Mouse (Mus musculus) T-cell, adult 2 months (primary cell): ENCODE data around the gene Wbp1l.

Source experiments
- DNase-seq: peaks from one replicate; pipeline ENCODE4 v3.0.0; 2022; ENCODE audit warnings: low spot score

The Wbp1l gene

GRCm38 (mm10) chr19:46629807-46630206, 30.9 kb downstream of the Wbp1l start:
- no peak for DNase-seq

DNA sequence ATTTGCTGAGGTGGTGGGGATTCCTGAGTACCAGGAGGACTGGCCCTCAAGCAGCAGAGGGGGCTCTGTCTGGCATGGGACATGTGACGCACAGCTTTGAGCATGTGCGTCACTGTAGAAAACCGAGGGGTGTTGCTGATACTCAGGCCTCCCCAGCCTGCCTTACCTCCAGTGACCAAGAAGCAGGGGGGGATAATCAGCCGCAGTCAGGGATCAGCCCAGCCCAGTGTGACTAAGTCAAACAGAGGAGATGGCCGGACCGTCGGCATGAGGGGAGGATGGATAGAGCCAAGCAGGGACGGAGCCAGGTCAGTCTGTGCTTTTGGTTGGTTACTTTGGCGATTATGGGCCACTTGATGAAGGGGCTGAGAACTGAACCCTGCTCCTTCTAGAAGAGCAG, 32.8 kb downstream of the Wbp1l start:
- DNase-seq, result no peak

GRCm38 (mm10) chr19:46635766-46636165, 36.9 kb downstream of the Wbp1l start:
- no peak for DNase-seq

DNA sequence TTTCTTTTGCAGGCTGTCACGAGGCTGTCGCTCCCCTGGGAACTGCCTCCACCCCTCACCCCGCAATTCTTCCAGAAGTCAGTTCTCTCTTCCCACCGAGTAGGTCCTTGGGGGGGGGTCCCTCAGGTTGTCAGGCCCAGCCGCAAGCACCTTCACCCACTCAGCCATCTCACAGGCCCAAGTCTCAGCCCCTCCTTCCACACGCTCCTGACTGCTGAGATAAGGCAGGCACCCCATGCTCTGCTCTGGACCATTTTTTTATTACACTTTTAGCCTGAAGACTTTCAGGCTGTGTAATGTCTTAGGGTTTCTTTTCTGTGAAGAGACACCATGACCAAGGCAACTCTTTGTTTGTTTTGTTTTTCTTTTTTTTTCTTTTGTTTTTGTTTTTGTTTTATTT, 38.7 kb downstream of the Wbp1l start:
- DNase-seq, result no peak

DNA sequence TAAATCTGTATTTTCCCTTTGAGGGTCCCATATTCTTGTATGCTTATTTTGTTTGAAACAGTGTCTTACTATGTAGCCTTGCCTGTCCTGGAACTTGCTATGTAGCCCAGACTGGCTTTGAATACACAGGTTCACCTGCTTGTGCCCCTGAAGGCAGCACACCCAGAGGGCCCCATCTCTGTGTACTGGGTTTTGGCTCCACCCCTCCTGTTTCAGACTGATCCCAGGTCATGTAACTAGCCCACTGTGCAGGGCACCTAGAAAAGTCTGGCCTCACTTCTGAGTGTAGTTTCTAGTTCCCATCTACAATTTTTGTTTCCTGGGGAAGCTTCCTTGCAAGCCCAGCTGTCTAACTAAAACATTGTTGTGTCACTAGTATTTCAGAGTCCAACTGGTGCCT, 40.2 kb downstream of the Wbp1l start:
- no peak for DNase-seq

DNA sequence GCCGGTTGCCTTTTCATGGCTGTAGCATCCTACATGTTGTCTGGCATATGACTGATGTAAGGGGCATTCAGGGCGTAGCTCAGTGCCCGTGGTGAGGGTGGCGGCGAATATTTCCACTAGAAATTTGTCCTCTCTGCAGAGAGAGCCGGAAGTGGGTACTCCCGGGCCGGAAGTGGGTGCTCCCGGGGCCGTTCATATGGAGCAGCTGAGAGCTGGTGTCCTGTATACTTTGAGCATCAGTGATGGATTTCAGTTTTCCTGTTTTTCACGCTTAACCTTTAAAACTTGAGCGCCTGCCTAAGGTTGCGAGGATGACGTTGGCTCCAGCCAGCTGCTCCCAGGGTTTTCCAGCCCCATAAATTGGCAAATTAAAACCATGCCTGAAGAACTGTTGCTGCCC, 40.6 kb downstream of the Wbp1l start:
- DNase-seq, result no peak

GRCm38 (mm10) chr19:46640780-46641179, 41.9 kb downstream of the Wbp1l start:
- DNase-seq, result no peak

GRCm38 (mm10) chr19:46641420-46642085, 42.7 kb downstream of the Wbp1l start:
- DNase-seq, result peak; percentile 28

DNA sequence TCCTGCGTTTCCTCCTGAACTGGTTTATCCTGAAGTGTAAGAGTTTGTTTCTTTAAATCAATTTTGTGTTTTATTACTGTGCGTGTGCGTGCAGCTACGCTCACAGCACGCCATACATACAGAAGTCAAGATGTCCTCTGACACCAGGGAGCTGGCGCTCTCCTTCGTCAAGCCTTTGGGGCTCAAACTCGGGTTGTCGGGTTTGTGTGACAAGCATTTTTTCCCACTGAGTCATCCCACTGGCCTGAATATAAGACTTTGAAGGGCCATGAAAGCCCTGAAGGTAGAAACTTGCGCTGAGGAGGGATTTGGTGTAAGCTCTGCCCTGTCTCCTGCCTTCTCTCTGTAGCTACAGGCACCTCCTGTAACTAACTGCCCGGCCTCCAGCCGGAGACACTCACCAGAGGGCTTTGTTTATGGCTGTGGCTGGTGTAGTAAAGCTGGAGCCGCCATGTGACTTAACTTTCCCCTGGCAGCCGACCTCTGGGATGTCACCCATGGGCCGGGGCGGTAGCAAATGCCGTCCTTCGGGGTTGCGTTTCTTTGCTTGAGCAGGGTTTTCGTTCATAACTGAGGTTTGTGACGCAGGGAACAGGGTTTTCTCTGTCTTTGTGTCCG, 43.4 kb downstream of the Wbp1l start:
- DNase-seq, result no peak

DNA sequence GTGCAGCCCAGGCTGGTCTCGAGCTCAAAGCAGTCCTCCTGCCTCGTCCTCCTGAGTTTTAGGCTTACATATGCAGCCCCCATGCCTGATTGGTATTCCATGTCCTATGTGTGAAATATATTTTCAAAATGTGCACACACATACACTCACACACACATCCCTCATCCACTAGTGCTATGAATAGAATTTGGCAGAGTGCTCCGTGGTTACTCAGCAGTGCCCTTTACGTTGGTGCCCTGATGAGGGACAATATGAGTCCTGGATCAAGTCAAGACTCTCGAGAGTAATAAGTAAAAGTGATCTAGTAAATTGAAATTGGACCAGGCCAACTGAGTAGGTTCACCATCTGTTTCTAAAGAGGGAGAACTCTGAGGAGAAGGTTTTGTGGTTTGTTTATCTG, 44.4 kb downstream of the Wbp1l start:
- no peak for DNase-seq

GRCm38 (mm10) chr19:46644343-46644792, 45.5 kb downstream of the Wbp1l start:
- no peak for DNase-seq

DNA sequence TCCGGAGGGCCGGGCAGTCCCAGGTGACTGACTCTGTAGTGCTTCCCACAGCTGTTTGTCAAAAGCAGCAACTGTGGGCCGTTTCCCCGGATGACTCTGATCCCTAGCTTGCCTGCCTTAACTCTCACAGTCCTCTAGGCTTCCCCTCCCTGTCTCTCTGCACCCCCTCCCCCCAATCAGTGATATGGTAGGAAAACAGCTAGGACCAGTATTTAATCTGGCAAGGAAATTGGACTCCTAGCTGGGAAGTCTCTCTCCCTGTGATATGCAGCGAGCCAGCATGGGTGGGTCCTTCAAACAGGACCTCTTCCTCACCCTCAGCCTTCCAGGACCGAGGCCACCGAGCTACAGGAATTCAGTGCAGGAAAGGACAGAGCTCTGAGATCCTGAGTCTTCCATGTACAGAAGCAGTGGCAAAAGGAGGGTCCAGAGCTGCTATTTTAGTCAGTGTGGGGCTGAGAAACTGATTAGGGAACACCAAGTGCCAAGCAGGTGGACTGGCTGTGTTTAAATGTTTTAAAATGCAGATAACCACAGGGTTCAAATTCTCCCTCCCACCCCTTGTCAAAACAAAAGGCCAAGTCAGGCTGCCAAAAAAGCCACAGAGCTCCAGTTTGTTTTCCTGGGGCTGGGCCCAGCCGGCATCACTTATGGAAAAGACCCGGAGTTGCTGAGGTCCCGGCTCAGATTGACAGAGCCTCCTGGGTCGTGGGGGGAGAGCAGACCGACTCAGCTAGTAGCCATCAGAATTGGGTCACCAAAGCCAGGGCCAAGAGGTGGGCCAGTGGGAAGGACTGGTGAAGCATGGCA, 46.1 kb downstream of the Wbp1l start:
- no peak for DNase-seq

GRCm38 (mm10) chr19:46646041-46646481, 47.2 kb downstream of the Wbp1l start:
- DNase-seq, result no peak

DNA sequence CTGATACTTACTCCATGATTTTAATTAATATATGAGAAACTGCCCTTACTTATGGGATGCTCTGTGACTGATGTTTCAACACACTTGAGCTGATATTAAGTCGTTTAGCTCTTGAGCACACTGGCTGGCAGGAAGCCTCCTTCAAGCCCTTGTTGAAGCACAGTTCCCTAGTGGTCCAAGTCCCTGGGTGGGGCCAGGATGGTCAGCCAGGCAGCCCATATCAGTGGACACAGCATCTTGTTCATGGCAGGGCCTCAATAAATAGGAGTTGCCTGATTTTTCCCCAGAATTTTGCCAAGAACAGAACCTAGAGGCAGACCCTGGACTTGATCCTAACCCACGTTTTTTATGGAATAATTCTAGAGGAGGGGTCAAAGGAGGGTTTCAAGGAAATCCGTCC, 48.4 kb downstream of the Wbp1l start:
- DNase-seq, result no peak

- DNase-seq, result no peak
These were observed 49.0 kb downstream of the Wbp1l start for GRCm38 (mm10) chr19:46647850-46648249.

- no peak for DNase-seq
These were observed 49.7 kb downstream of the Wbp1l start for GRCm38 (mm10) chr19:46648565-46648964.

- DNase-seq, result no peak
These were observed 54.3 kb downstream of the Wbp1l start for GRCm38 (mm10) chr19:46653188-46653587.

DNA sequence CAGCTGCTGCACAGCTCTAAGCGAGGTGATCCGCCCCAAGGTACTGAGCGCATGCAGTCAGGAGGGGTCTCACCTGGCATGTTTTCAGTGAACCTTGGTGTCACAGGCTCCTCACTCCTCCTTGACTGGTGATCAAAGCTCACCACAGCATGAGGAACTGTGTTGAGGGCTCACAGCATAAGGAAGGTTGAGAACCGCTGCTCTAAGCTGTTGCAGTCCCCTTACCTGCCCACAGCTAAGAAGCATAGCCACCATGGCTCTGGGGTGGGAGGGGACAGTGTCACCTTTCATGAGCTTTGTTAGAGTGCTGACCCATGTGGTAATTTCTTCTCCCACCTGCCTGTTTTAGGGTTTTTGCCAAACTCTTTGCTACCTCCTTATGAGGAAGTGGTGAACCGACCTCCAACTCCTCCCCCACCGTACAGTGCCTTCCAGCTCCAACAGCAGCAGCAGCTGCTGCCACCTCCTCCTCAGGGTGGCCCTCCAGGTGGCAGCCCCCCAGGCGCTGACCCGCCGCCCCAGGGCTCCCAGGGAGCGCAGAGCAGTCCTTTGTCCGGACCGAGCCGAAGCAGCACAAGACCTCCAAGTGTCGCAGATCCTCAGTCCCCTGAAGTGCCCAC, 54.8 kb downstream of the Wbp1l start:
- DNase-seq, result peak; percentile 17

GRCm38 (mm10) chr19:46655626-46656025, 56.7 kb downstream of the Wbp1l start:
- no peak for DNase-seq

DNA sequence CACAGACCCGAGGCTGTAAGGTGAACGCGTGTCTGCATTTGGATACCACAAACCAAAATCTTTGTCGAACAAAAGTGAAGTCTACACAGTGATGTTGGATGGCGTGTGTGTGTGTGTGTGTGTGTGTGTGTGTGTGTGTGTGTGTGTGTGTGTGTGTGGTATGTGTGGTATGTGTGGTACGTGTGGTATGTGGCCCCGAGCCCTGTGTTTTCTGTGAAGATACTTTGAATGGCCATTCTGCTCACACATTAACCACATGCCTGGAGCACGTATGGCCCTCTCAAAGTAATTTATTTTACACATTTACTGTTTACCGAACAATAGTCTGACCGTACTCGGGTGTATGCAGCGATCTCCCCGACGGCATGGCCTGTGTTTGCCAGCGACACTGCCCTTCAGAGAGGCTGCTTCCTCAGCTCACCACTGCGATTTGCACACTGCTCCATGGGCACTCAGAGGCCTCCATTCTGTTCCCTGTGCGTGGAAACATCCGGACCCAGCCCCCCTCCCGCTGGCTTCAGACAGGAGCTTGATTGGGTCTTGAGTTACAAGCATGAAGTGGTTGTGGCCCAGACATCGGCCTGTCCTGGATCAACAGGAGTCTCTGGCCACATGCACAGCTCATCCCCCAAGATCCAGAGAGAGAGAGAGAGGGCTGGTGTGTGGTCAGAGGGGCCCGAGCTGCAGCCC, 57.4 kb downstream of the Wbp1l start:
- no peak for DNase-seq

- DNase-seq, result peak; percentile 24
These were observed 58.6 kb downstream of the Wbp1l start for GRCm38 (mm10) chr19:46657339-46658020.
